Mouse (Mus musculus): ENCODE measurements at regions not wholly inside any gene's neighbourhood (a gene's known extent, or its start where the extent isn't known, plus 50 kb on each side); places are given as distances from the start of the nearest gene placed in this dataset.

- no peak overlapping the region for H3K4me3 ChIP-seq (ENCODE audit: extremely low read depth, insufficient read depth, insufficient read length)
- no peaks in the 10 kb centered on the region for H3K27me3 ChIP-seq (ENCODE audit: control insufficient read depth, insufficient read depth, low read length)
- DNase-seq (ENCODE audit: low read depth in 1 of 2, low spot score in 2 of 2), result no peak
- no peak for TF ChIP-seq CTCF (IDR thresholded peaks at IDR 0.05; ENCODE audit: extremely low read depth, insufficient read depth, insufficient read length, insufficient replicate concordance)
- TF ChIP-seq POLR2A (IDR thresholded peaks at IDR 0.05; ENCODE audit: low read depth, low read length), result no peak
- H3K4me1 ChIP-seq (ENCODE audit: control insufficient read depth, insufficient read depth, insufficient read length), result no peaks in the 10 kb centered on the region
- WGBS, result 85% methylated on average over 6 of the region's 6 CpGs
- no peak overlapping the region for H3K27ac ChIP-seq (ENCODE audit: insufficient read depth, low read length)
- no peaks in the 10 kb centered on the region for H3K36me3 ChIP-seq (ENCODE audit: control insufficient read depth, insufficient read depth, low read length)
Observed at GRCm38 (mm10) chr6:51033835-51034234, 379.6 kb upstream of the Npvf start.

GRCm38 (mm10) chr6:51036074-51036473 is 381.8 kb upstream of the Npvf start:
- Histone ChIP-seq H3K4me3 (ENCODE audit: extremely low read depth, insufficient read depth, insufficient read length) (no peak overlapping the region), H3K36me3 (ENCODE audit: control insufficient read depth, insufficient read depth, low read length) (no peaks in the 10 kb centered on the region), H3K27ac (ENCODE audit: insufficient read depth, low read length) (no peak overlapping the region), H3K4me1 (ENCODE audit: control insufficient read depth, insufficient read depth, insufficient read length) (no peaks in the 10 kb centered on the region), H3K27me3 (ENCODE audit: control insufficient read depth, insufficient read depth, low read length) (no peaks in the 10 kb centered on the region)
- WGBS, result 77% methylated on average over 4 of the region's 4 CpGs
- DNase-seq (ENCODE audit: low read depth in 1 of 2, low spot score in 2 of 2), result no peak
- TF ChIP-seq POLR2A (IDR thresholded peaks at IDR 0.05; ENCODE audit: low read depth, low read length) (no peak), CTCF (IDR thresholded peaks at IDR 0.05; ENCODE audit: extremely low read depth, insufficient read depth, insufficient read length, insufficient replicate concordance) (no peak)

DNA sequence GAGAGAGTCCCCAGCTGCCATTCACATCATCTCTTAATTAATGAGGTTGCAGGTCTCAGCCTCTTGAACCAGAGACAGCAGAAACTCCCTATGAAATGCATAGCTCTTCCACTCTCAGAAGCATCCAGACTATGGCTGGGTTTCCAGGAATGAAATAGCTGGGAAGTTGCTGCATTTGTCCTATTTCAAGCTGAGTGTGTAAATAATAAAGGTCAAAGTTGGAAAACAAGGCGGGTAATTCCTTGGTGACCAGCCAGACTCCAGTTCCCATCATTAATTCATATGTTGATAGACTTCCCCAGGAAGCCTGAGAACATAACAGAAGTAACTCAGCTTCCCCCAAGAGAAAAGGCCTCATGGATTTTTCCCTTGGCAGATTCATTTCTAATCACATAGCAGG is 382.3 kb upstream of the Npvf start:
- no peak for DNase-seq (ENCODE audit: low read depth in 1 of 2, low spot score in 2 of 2)
- WGBS, result 58% methylated on average over 1 of the region's 1 CpGs
- H3K4me3 ChIP-seq (ENCODE audit: extremely low read depth, insufficient read depth, insufficient read length), result no peak overlapping the region

DNA sequence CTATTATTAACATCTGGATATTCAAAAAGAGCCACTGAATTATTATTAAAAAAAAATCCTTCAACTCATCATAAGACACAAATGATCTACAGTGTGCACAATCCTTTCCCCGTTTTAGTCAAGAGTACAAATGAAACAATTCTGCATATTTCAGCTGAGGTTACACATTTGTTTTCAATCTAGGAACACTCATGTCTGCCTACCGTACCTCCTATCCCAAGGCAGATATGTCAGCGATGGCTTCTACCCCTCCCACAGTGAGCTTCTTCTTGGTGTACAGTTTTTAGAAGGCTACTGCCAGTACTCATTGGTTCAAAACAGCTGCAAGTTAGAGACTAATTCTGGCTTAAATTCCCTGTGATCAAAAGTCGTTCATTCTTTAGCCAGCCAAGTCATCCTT is 382.7 kb upstream of the Npvf start:
- no peak for TF ChIP-seq CTCF (IDR thresholded peaks at IDR 0.05; ENCODE audit: extremely low read depth, insufficient read depth, insufficient read length, insufficient replicate concordance)
- no peak for TF ChIP-seq POLR2A (IDR thresholded peaks at IDR 0.05; ENCODE audit: low read depth, low read length)
- Histone ChIP-seq H3K4me1 (ENCODE audit: control insufficient read depth, insufficient read depth, insufficient read length) (no peaks in the 10 kb centered on the region), H3K27ac (ENCODE audit: insufficient read depth, low read length) (no peak overlapping the region), H3K27me3 (ENCODE audit: control insufficient read depth, insufficient read depth, low read length) (no peaks in the 10 kb centered on the region), H3K4me3 (ENCODE audit: extremely low read depth, insufficient read depth, insufficient read length) (no peak overlapping the region), H3K36me3 (ENCODE audit: control insufficient read depth, insufficient read depth, low read length) (no peaks in the 10 kb centered on the region)
- no peak for DNase-seq (ENCODE audit: low read depth in 1 of 2, low spot score in 2 of 2)
- 82% methylated on average over 4 of the region's 4 CpGs for WGBS

More for the DNA sequence above, 382.3 kb upstream of the Npvf start:
- no peaks in the 10 kb centered on the region for H3K36me3 ChIP-seq (ENCODE audit: control insufficient read depth, insufficient read depth, low read length)
- no peaks in the 10 kb centered on the region for H3K27me3 ChIP-seq (ENCODE audit: control insufficient read depth, insufficient read depth, low read length)
- no peaks in the 10 kb centered on the region for H3K4me1 ChIP-seq (ENCODE audit: control insufficient read depth, insufficient read depth, insufficient read length)
- H3K27ac ChIP-seq (ENCODE audit: insufficient read depth, low read length), result no peak overlapping the region
- TF ChIP-seq CTCF (IDR thresholded peaks at IDR 0.05; ENCODE audit: extremely low read depth, insufficient read depth, insufficient read length, insufficient replicate concordance) (no peak), POLR2A (IDR thresholded peaks at IDR 0.05; ENCODE audit: low read depth, low read length) (no peak)

GRCm38 (mm10) chr6:51039486-51040180 is 385.4 kb upstream of the Npvf start:
- H3K27me3 ChIP-seq (ENCODE audit: control insufficient read depth, insufficient read depth, low read length), result no peaks in the 10 kb centered on the region
- no peaks in the 10 kb centered on the region for H3K36me3 ChIP-seq (ENCODE audit: control insufficient read depth, insufficient read depth, low read length)
- TF ChIP-seq CTCF (IDR thresholded peaks at IDR 0.05; ENCODE audit: extremely low read depth, insufficient read depth, insufficient read length, insufficient replicate concordance), result no peak
- no peak for TF ChIP-seq POLR2A (IDR thresholded peaks at IDR 0.05; ENCODE audit: low read depth, low read length)
- no peak overlapping the region for H3K27ac ChIP-seq (ENCODE audit: insufficient read depth, low read length)
- H3K4me3 ChIP-seq (ENCODE audit: extremely low read depth, insufficient read depth, insufficient read length), result no peak overlapping the region
- H3K4me1 ChIP-seq (ENCODE audit: control insufficient read depth, insufficient read depth, insufficient read length), result no peaks in the 10 kb centered on the region
- DNase-seq (ENCODE audit: low read depth in 1 of 2, low spot score in 2 of 2), result no peak
- WGBS, result 91% methylated on average over 20 of the region's 20 CpGs

- no peak for DNase-seq (ENCODE audit: low read depth in 1 of 2, low spot score in 2 of 2)
- Histone ChIP-seq H3K27me3 (ENCODE audit: control insufficient read depth, insufficient read depth, low read length) (no peaks in the 10 kb centered on the region), H3K36me3 (ENCODE audit: control insufficient read depth, insufficient read depth, low read length) (no peaks in the 10 kb centered on the region), H3K4me3 (ENCODE audit: extremely low read depth, insufficient read depth, insufficient read length) (no peak overlapping the region), H3K27ac (ENCODE audit: insufficient read depth, low read length) (no peak overlapping the region), H3K4me1 (ENCODE audit: control insufficient read depth, insufficient read depth, insufficient read length) (no peaks in the 10 kb centered on the region)
- WGBS, result 85% methylated on average over 7 of the region's 7 CpGs
- TF ChIP-seq CTCF (IDR thresholded peaks at IDR 0.05; ENCODE audit: extremely low read depth, insufficient read depth, insufficient read length, insufficient replicate concordance) (no peak), POLR2A (IDR thresholded peaks at IDR 0.05; ENCODE audit: low read depth, low read length) (no peak)
Observed at GRCm38 (mm10) chr6:51043970-51044369, 388.5 kb upstream of the Nfe2l3 start.

DNA sequence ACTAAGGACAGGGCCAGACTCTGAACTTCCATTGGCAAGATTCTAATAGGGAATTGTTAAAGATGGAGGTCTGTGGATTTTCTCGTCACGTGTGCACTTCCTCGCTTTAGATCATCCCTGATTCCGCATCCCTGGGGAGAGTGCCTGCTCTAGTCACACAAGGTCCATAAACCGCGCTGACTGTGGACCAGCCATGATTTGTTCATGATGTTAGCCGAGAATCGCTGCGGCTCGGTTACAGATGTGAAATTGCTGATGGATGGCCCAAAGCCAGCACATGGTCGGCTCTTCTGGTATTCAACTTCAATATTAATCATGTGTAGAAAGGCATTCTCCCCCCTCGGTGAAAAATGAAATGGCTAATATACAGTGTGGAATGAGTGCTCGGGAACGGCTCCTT is 387.6 kb upstream of the Nfe2l3 start:
- H3K27me3 ChIP-seq (ENCODE audit: control insufficient read depth, insufficient read depth, low read length), result no peaks in the 10 kb centered on the region
- H3K4me1 ChIP-seq (ENCODE audit: control insufficient read depth, insufficient read depth, insufficient read length), result no peaks in the 10 kb centered on the region
- no peak for DNase-seq (ENCODE audit: low read depth in 1 of 2, low spot score in 2 of 2)
- H3K36me3 ChIP-seq (ENCODE audit: control insufficient read depth, insufficient read depth, low read length), result no peaks in the 10 kb centered on the region
- H3K4me3 ChIP-seq (ENCODE audit: extremely low read depth, insufficient read depth, insufficient read length), result no peak overlapping the region
- 91% methylated on average over 14 of the region's 14 CpGs for WGBS
- H3K27ac ChIP-seq (ENCODE audit: insufficient read depth, low read length), result no peak overlapping the region
- TF ChIP-seq CTCF (IDR thresholded peaks at IDR 0.05; ENCODE audit: extremely low read depth, insufficient read depth, insufficient read length, insufficient replicate concordance), result no peak
- no peak for TF ChIP-seq POLR2A (IDR thresholded peaks at IDR 0.05; ENCODE audit: low read depth, low read length)
